Mouse (Mus musculus): Measurements from ENCODE around the gene Mrpl12. TPM values are rescaled to one million over a fixed set of nuclear protein-coding genes. Genes with fewer than 3 reads are reported as not detected.

Gene Mrpl12
- total RNA-seq, 4 experiments from 2014 or later: 77.6 to 95.8 (median 90.1) TPM

Other genes with a start within 250 kb of the Mrpl12 start
- 1,000 to 10,000 TPM; 1,100 to 1,474 (median 1,219) TPM for gene Actg1, start 136.1 kb upstream of the Mrpl12 start, total RNA-seq (2022)
- gene Fscn2, start 123.1 kb upstream of the Mrpl12 start, total RNA-seq (2022): 1 to 10 TPM in 1 of 4 experiments, under 1 TPM in 2, not detected in 1; 0.16 to 1.2 (median 0.42) TPM
- gene Faap100, start 105.8 kb upstream of the Mrpl12 start, total RNA-seq (2022): 10 to 100 TPM; 18.4 to 39.6 (median 33.4) TPM
- 100 to 1,000 TPM in 2 of 4 experiments, 10 to 100 TPM in 2; 89.1 to 108 (median 99.5) TPM for gene Nploc4, start 46.9 kb upstream of the Mrpl12 start, total RNA-seq (2022)
- gene Tspan10, start 42.0 kb upstream of the Mrpl12 start, total RNA-seq (2022): 1 to 10 TPM in 2 of 4 experiments, not detected in 2; 2.8 to 6.6 TPM
- gene Pde6g, start 31.1 kb upstream of the Mrpl12 start, total RNA-seq (2022): under 1 TPM; 0.16 to 0.49 (median 0.33) TPM
- gene Oxld1, start 26.5 kb upstream of the Mrpl12 start, total RNA-seq (2022): 10 to 100 TPM; 25.6 to 34.1 (median 32.2) TPM
- gene Ccdc137, start 26.5 kb upstream of the Mrpl12 start, total RNA-seq (2022): 10 to 100 TPM; 24.2 to 33.4 (median 29.4) TPM
- gene Arl16, start 17.0 kb upstream of the Mrpl12 start, total RNA-seq (2022): 10 to 100 TPM; 22.8 to 38.7 (median 29.5) TPM
- gene Slc25a10, start 7.2 kb downstream of the Mrpl12 start, total RNA-seq (2022): 100 to 1,000 TPM; 121 to 174 (median 163) TPM
- 1 to 10 TPM in 3 of 4 experiments, under 1 TPM in 1; 0.87 to 4.0 (median 2.3) TPM for gene Gcgr, start 46.1 kb downstream of the Mrpl12 start, total RNA-seq (2022)
- 10 to 100 TPM; 62.9 to 67.8 (median 65.3) TPM for gene Mcrip1, start 65.1 kb downstream of the Mrpl12 start, total RNA-seq (2022)
- 1 to 10 TPM in 3 of 4 experiments, under 1 TPM in 1; 0.78 to 2.8 (median 1.2) TPM for gene Ppp1r27, start 66.5 kb downstream of the Mrpl12 start, total RNA-seq (2022)
- gene P4hb, start 88.6 kb downstream of the Mrpl12 start, total RNA-seq (2022): 100 to 1,000 TPM; 439 to 580 (median 550) TPM
- 100 to 1,000 TPM; 356 to 389 (median 365) TPM for gene Arhgdia, start 97.0 kb downstream of the Mrpl12 start, total RNA-seq (2022)
- gene Alyref, start 113.8 kb downstream of the Mrpl12 start, total RNA-seq (2022): 100 to 1,000 TPM in 1 of 4 experiments, 10 to 100 TPM in 3; 52.1 to 102 (median 72.7) TPM
- gene Anapc11, start 113.8 kb downstream of the Mrpl12 start, total RNA-seq (2022): 100 to 1,000 TPM in 2 of 4 experiments, 10 to 100 TPM in 2; 90.3 to 112 (median 98.6) TPM
- gene Npb, start 123.9 kb downstream of the Mrpl12 start, total RNA-seq (2022): 1 to 10 TPM in 2 of 4 experiments, not detected in 2; 1.3 to 2.1 TPM
- 100 to 1,000 TPM; 201 to 310 (median 259) TPM for gene Pcyt2, start 133.3 kb downstream of the Mrpl12 start, total RNA-seq (2022)
- 10 to 100 TPM; 61.1 to 97.1 (median 75.7) TPM for gene Sirt7, start 140.6 kb downstream of the Mrpl12 start, total RNA-seq (2022)
- gene Mafg, start 149.0 kb downstream of the Mrpl12 start, total RNA-seq (2022): 10 to 100 TPM; 53.2 to 74.4 (median 69.7) TPM
- gene Pycr1, start 159.2 kb downstream of the Mrpl12 start, total RNA-seq (2022): 1 to 10 TPM in 3 of 4 experiments, under 1 TPM in 1; 0.73 to 2.0 (median 1.3) TPM
- 1 to 10 TPM in 1 of 4 experiments, under 1 TPM in 2, not detected in 1; 0.65 to 1.2 (median 0.81) TPM for gene Myadml2, start 163.5 kb downstream of the Mrpl12 start, total RNA-seq (2022)
- gene Notum, start 176.6 kb downstream of the Mrpl12 start, total RNA-seq (2022): 1 to 10 TPM; 5.1 to 9.0 (median 7.2) TPM
- 100 to 1,000 TPM; 101 to 108 (median 106) TPM for gene Aspscr1, start 188.4 kb downstream of the Mrpl12 start, total RNA-seq (2022)
- gene Cenpx, start 229.1 kb downstream of the Mrpl12 start, total RNA-seq (2022): 10 to 100 TPM; 49.3 to 61.7 (median 55.7) TPM
- 10 to 100 TPM; 26.1 to 57.9 (median 42.3) TPM for gene Lrrc45, start 229.3 kb downstream of the Mrpl12 start, total RNA-seq (2022)
- 10 to 100 TPM; 11.1 to 23.9 (median 15.9) TPM for gene Rac3, start 236.9 kb downstream of the Mrpl12 start, total RNA-seq (2022)
- 100 to 1,000 TPM in 2 of 4 experiments, 10 to 100 TPM in 2; 41.6 to 142 (median 76.2) TPM for gene Dcxr, start 242.7 kb downstream of the Mrpl12 start, total RNA-seq (2022)
- gene Cbr2, start 247.5 kb downstream of the Mrpl12 start, total RNA-seq (2022): 10 to 100 TPM in 1 of 4 experiments, 1 to 10 TPM in 3; 4.8 to 11.4 (median 6.5) TPM